Mouse (Mus musculus) small intestine, adult 2 months (tissue): ENCODE measurements around the gene Serpinb9g.

Experiments
- CTCF ChIP-seq: fragments of 200-500 bp; IDR thresholded peaks from 2 replicates; pipeline ENCODE4 v1.5.1; 2012; ENCODE audit warnings: low read depth, mild to moderate bottlenecking, control low read depth, inconsistent platforms, low read length, moderate library complexity, mixed read lengths; ENCODE audit not compliant: insufficient replicate concordance, insufficient read length; ENCODE audit errors: extremely low read depth
- POLR2A ChIP-seq: fragments of 200-500 bp; IDR thresholded peaks from 2 replicates; pipeline ENCODE4 v1.6.1; 2012; ENCODE audit warnings: low read depth, mild to moderate bottlenecking, control low read depth, inconsistent platforms, low read length, moderate library complexity

GRCm38 (mm10) chr13:33524629-33525028 is 40.0 kb downstream of the Serpinb9g start:
- TF ChIP-seq CTCF (no peak), POLR2A (no peak)
